Mouse (Mus musculus) kidney, adult 2 months (tissue): ENCODE measurements at regions not wholly inside any gene's neighbourhood (a gene's known extent, or its start where the extent isn't known, plus 50 kb on each side); places are given as distances from the start of the nearest gene placed in this dataset.

Experiments used
- DNase-seq: peaks from one replicate; pipeline ENCODE4 v3.0.0; 2021
- H3K27ac ChIP-seq: fragments of 200-500 bp; 2 replicates; pipeline ENCODE4 v1.5.1; 2012; ENCODE audit warnings: low read depth, low read length, control low read depth, inconsistent platforms; ENCODE audit not compliant: insufficient read depth
- H3K27me3 ChIP-seq: fragments of 200-500 bp; replicated peaks from 2 replicates; pipeline ENCODE4 v1.6.1; 2012; ENCODE audit warnings: mild to moderate bottlenecking, moderate library complexity, low read length, inconsistent platforms; ENCODE audit not compliant: control insufficient read depth, insufficient read depth
- H3K36me3 ChIP-seq: fragments of 200-500 bp; 2 replicates; pipeline ENCODE4 v1.6.1; 2012; ENCODE audit warnings: mild to moderate bottlenecking, moderate library complexity, low read length, inconsistent platforms; ENCODE audit not compliant: control insufficient read depth, insufficient read depth
- H3K4me1 ChIP-seq: fragments of 200-500 bp; 2 replicates; pipeline ENCODE4 v1.6.1; 2011; ENCODE audit warnings: low read length; ENCODE audit not compliant: control insufficient read depth, insufficient read depth
- H3K4me3 ChIP-seq: fragments of 200-500 bp; 2 replicates; pipeline ENCODE4 v1.5.1; 2011; ENCODE audit warnings: mild to moderate bottlenecking, low read depth, low read length, control low read depth; ENCODE audit not compliant: insufficient read depth
- CTCF ChIP-seq: fragments of 200-500 bp; conservative IDR thresholded peaks from 2 replicates; pipeline ENCODE4 v1.5.1; 2011; ENCODE audit warnings: low read depth, mild to moderate bottlenecking, control low read depth, low read length, moderate library complexity, mixed read lengths; ENCODE audit not compliant: insufficient read depth, insufficient read length
- POLR2A ChIP-seq: fragments of 200-500 bp; IDR thresholded peaks from one replicate; pipeline ENCODE4 v1.6.1; 2011; ENCODE audit warnings: low read depth, low read length, control low read depth
- WGBS: fragments of 180-500 bp; shearing (Covaris S2); methylation state at CpG from one replicate; pipeline ENCODE4 v1.1.7; 2018; 5-methylcytosine and 5-hydroxymethylcytosine counted together

GRCm38 (mm10) chr4:66622650-66623394, 204.6 kb upstream of the Tlr4 start:
- DNase-seq, result no peak
- WGBS, result 65% methylated on average over 5 of the region's 5 CpGs

GRCm38 (mm10) chr4:66618811-66619440, 208.5 kb upstream of the Tlr4 start:
- H3K4me3 ChIP-seq, result no peak overlapping the region
- DNase-seq, result no peak
- no peaks in the 10 kb centered on the region for H3K36me3 ChIP-seq
- TF ChIP-seq CTCF, result no peak
- no peak for TF ChIP-seq POLR2A
- no peak overlapping the region for H3K27ac ChIP-seq
- H3K4me1 ChIP-seq, result no peaks in the 10 kb centered on the region
- 62% methylated on average over 2 of the region's 2 CpGs for WGBS
- H3K27me3 ChIP-seq, result no peaks in the 10 kb centered on the region

More at GRCm38 (mm10) chr4:66622650-66623394, 204.6 kb upstream of the Tlr4 start:
- TF ChIP-seq POLR2A (no peak), CTCF (no peak)
- no peaks in the 10 kb centered on the region for H3K4me1 ChIP-seq
- no peak overlapping the region for H3K27ac ChIP-seq
- no peak overlapping the region for H3K4me3 ChIP-seq
- no peaks in the 10 kb centered on the region for H3K36me3 ChIP-seq
- H3K27me3 ChIP-seq, result no peaks in the 10 kb centered on the region

- no peak for TF ChIP-seq POLR2A
- no peak for TF ChIP-seq CTCF
- Histone ChIP-seq H3K27ac (no peak overlapping the region), H3K4me1 (no peaks in the 10 kb centered on the region), H3K4me3 (no peak overlapping the region), H3K27me3 (no peaks in the 10 kb centered on the region), H3K36me3 (no peaks in the 10 kb centered on the region)
- no peak for DNase-seq
- WGBS, result 76% methylated on average over 7 of the region's 7 CpGs
These were observed 209.3 kb upstream of the Tlr4 start for GRCm38 (mm10) chr4:66617743-66618736.

DNA sequence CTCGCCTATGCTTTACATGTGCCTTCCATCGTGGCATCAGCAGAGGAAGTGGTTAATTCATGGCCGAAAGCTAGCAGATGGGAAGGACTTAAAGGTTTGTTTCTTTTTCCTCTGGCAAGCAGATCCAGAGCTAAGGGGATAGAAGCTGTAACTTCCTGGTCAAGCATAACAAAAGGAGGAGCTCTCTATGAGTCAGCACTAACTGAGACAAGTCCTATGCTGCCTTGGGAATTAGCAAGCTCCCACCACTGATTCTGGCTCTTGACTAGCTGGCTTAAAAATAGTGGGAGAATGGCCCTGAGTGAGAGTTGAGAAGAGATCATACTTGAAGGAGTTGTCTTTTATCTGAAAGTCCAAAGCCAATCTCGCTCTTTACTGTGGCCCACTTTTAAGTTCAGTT, 210.3 kb upstream of the Tlr4 start:
- no peaks in the 10 kb centered on the region for H3K27me3 ChIP-seq
- 64% methylated on average over 4 of the region's 4 CpGs for WGBS
- TF ChIP-seq POLR2A, result no peak
- TF ChIP-seq CTCF, result no peak
- no peaks in the 10 kb centered on the region for H3K36me3 ChIP-seq
- H3K27ac ChIP-seq, result no peak overlapping the region
- no peak for DNase-seq
- no peaks in the 10 kb centered on the region for H3K4me1 ChIP-seq
- no peak overlapping the region for H3K4me3 ChIP-seq

DNA sequence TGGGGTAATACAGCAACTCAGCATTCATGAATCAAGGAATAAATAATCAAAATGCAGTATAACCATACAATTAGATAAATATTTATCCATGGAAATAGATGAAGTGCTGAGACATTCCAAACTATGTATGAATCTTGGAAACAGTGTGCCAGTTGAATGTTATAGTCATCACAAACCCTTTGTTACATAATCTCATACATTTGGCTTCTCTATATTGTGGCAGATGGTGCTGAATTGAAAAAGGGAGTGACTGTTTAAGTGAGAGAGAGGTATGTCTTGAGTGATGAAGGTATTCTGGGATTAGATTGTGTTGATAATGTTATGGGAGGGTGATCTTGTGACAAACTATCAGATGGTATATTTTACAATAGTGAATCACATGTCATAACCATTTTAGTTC, 200.4 kb upstream of the Astn2 start:
- DNase-seq, result no peak
- Histone ChIP-seq H3K27ac (no peak overlapping the region), H3K4me1 (no peaks in the 10 kb centered on the region), H3K4me3 (no peak overlapping the region), H3K27me3 (no peaks in the 10 kb centered on the region), H3K36me3 (no peaks in the 10 kb centered on the region)
- no peak for TF ChIP-seq POLR2A
- no peak for TF ChIP-seq CTCF

- TF ChIP-seq CTCF, result no peak
- TF ChIP-seq POLR2A, result no peak
- H3K4me1 ChIP-seq, result no peaks in the 10 kb centered on the region
- no peaks in the 10 kb centered on the region for H3K36me3 ChIP-seq
- H3K27ac ChIP-seq, result no peak overlapping the region
- 91% methylated on average over 1 of the region's 1 CpGs for WGBS
- no peaks in the 10 kb centered on the region for H3K27me3 ChIP-seq
- no peak overlapping the region for H3K4me3 ChIP-seq
- DNase-seq, result no peak
These were observed 194.3 kb upstream of the Astn2 start for GRCm38 (mm10) chr4:66598737-66599136.
